Mouse (Mus musculus) liver, adult 2 months (tissue): ENCODE results near the gene Tfap4.

ENCODE experiments used
- CTCF ChIP-seq: fragments of 200-500 bp; IDR thresholded peaks from 2 replicates; pipeline ENCODE4 v1.5.1; 2011; ENCODE audit warnings: low read depth, low read length, control low read depth
- POLR2A ChIP-seq: fragments of 200-500 bp; IDR thresholded peaks from 2 replicates; pipeline ENCODE4 v1.6.1; 2011; ENCODE audit warnings: low read length, control low read depth; ENCODE audit not compliant: insufficient read depth; ENCODE audit errors: extremely low read depth

- no peak for TF ChIP-seq POLR2A
- no peak for TF ChIP-seq CTCF
Measured at GRCm38 (mm10) chr16:4587516-4588210, 28.0 kb upstream of the Tfap4 start.
